Mouse (Mus musculus): ENCODE data around the gene Plxna2.

DNA sequence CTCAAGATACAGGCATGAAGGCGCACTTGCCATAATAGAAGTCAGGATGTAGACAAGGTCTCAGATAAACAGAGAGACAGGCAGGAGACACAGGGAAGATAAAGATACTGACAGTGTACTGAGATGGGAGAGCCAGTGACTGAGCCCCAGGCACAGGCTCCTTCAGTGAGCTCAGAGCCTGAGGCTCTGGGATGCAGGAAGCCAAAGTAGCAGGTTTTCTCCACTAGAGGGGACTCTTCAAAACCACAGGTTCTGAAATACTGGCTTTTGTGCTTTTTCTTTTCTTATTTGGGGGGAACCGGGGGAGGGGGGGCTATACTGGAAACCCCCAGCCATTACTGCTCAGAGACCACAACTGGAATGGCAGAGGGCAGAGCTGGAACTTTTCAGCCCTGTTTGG lies 6.4 kb downstream of the Plxna2 start:
- no peak for TF ChIP-seq POLR2A (IDR thresholded peaks at IDR 0.05; ENCODE audit: borderline replicate concordance, low read depth, low read length)
- peak; percentile 63 for TF ChIP-seq CTCF (IDR thresholded peaks at IDR 0.05; ENCODE audit: low read depth, low read length)
